In the genomic region with DNA sequence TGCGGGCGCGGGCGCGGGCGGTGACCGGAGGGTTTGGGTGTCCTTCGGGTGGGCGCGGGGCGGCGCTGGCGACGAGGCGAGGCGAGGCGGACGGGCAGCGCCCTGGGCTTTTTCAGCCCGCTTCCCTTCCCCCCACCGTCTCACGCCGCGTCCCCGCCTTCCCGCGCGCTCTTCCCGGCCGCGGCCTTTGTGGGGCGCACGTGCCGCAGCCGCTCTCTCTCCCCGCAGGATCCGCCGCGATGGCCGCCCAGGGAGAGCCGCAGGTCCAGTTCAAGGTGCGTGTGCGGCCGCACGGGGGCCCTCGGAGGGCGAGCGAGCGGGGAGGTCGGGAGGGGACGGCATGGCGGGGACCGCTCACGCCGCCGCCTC, we compare ENCODE assay signal across 8 mouse cellular contexts. TPM values are rescaled to one million over a fixed set of nuclear protein-coding genes. Genes with fewer than 3 reads are reported as not detected.
DNase-seq lines count a peak whose midpoint lies in the region; ATAC-seq and TF ChIP-seq lines count a peak whose summit lies in the region.

No protein-coding gene starts in this region.

- ATAC-seq in heart, embryonic 16.5 days (replicated peaks; ENCODE audit: extremely low read depth, insufficient read depth, low FRiP score) = peak; percentile 69
- peak; percentile 72 for ATAC-seq in Patski
- ATAC-seq in forebrain, postnatal 0 days = peak; percentile 81

- no peak for DNase-seq in heart, adult 11 months
- DNase-seq in Patski (ENCODE audit: low read depth, low spot score) = no peak
- peak; percentile 90 for DNase-seq in forebrain, postnatal 0 days
- no peak for DNase-seq in T-cell, adult 2 months (ENCODE audit: low spot score)
- DNase-seq in gastrocnemius, postnatal 14 days = no peak
- no peak for DNase-seq in layer of hippocampus, postnatal 25 days (ENCODE audit: extremely low spot score in 1 of 2, low spot score in 1 of 2)

- CTCF ChIA-PET in Patski (lab: Charles Lee) = no interaction called here

- intact Hi-C loops in gastrocnemius, postnatal 14 days (cut with DNase I; ENCODE audit: low total_unique reads) = no loop called here

- H3K9ac ChIP-seq in heart, embryonic 16.5 days (ENCODE audit: low read length) = peak overlapping the region; percentile 93
- H3K9ac ChIP-seq in forebrain, postnatal 0 days = peak overlapping the region; percentile 82

- peak overlapping the region; percentile 77 for H3K4me3 ChIP-seq in heart, embryonic 16.5 days (ENCODE audit: low read length)
- H3K4me3 ChIP-seq in forebrain, postnatal 0 days (ENCODE audit: low read depth, low read length) = peak overlapping the region; percentile 66
- H3K4me3 ChIP-seq in macrophage (ENCODE audit: inconsistent target) = peak overlapping the region; percentile 60

- peak overlapping the region; percentile 97 for H3K27ac ChIP-seq in heart, embryonic 16.5 days (ENCODE audit: low read length)
- H3K27ac ChIP-seq in forebrain, postnatal 0 days (ENCODE audit: low read depth, low read length) = peak overlapping the region; percentile 98
- H3K27ac ChIP-seq in macrophage = peak overlapping the region; percentile 57; the same call in 1 of the 2 replicates

- H3K36me3 ChIP-seq in heart, embryonic 16.5 days (ENCODE audit: control insufficient read depth, insufficient read depth) = peaks cover 7% of the 10 kb centered on the region; the same call in 1 of the 2 replicates
- peaks cover 20% of the 10 kb centered on the region for H3K36me3 ChIP-seq in forebrain, postnatal 0 days (ENCODE audit: insufficient read depth)
- H3K36me3 ChIP-seq in macrophage (ENCODE audit: inconsistent target) = peaks cover 4% of the 10 kb centered on the region; the same call in 1 of the 2 replicates

- H3K79me2 ChIP-seq in macrophage (ENCODE audit: inconsistent target) = peaks cover 21% of the 10 kb centered on the region

- WGBS in heart, embryonic 16.5 days = under 1% methylated on average over 41 of the region's 56 CpGs
- 2% methylated on average over 43 of the region's 56 CpGs for WGBS in forebrain, postnatal 0 days
- WGBS in macrophage (ENCODE audit: missing documents) = 2% methylated on average over 56 of the region's 56 CpGs

- no peaks in the 10 kb centered on the region for H3K9me3 ChIP-seq in heart, embryonic 16.5 days (replicated peaks; ENCODE audit: control insufficient read depth, low read length)
- no peaks in the 10 kb centered on the region for H3K9me3 ChIP-seq in forebrain, postnatal 0 days (ENCODE audit: low read length)

- H3K4me1 ChIP-seq in heart, embryonic 16.5 days (ENCODE audit: control insufficient read depth, insufficient read depth, low read length) = peaks cover 14% of the 10 kb centered on the region
- H3K4me1 ChIP-seq in forebrain, postnatal 0 days (ENCODE audit: insufficient read depth) = peaks cover 11% of the 10 kb centered on the region

- H3K4me2 ChIP-seq in heart, embryonic 16.5 days (ENCODE audit: low read depth, low read length) = peak overlapping the region; percentile 93
- H3K4me2 ChIP-seq in forebrain, postnatal 0 days (ENCODE audit: low read depth) = peak overlapping the region; percentile 79

- in situ Hi-C loops in Patski (cut with MboI; ENCODE audit: low pct_unique_long_range_greater_than_20kb) = loop anchor here (25.0 kb wide), 1 partner anchor 1408 kb away; no protein-coding TSS in a partner anchor

- POLR2A ChIA-PET in Patski (lab: Charles Lee) = no interaction called here

- peak; percentile 78 for TF ChIP-seq CTCF in Patski (IDR thresholded peaks at IDR 0.05)
- peak; percentile 57 for TF ChIP-seq CTCF in forebrain, postnatal 0 days (IDR thresholded peaks at IDR 0.05; ENCODE audit: low read depth)

- H3K27me3 ChIP-seq in heart, embryonic 16.5 days (ENCODE audit: control insufficient read depth, insufficient read depth, low read length) = no peaks in the 10 kb centered on the region
- H3K27me3 ChIP-seq in Patski = no peaks in the 10 kb centered on the region
- no peaks in the 10 kb centered on the region for H3K27me3 ChIP-seq in forebrain, postnatal 0 days (ENCODE audit: insufficient read depth, low read length)

RNA-seq across cellular contexts. Expression of gene Ran, which starts 0.4 kb away (rescaled TPM):
- polyA plus RNA-seq in heart, embryonic 16.5 days (2015; fragmentation: Nextera tagmentation; extraction: Ambion mirVana) = 327 and 358 TPM in 2 replicates
- polyA plus RNA-seq in Patski (2021) (609 TPM), macrophage (2018) (57.8 to 345 TPM (median 123 TPM) in 3 replicates)
- total RNA-seq in forebrain, postnatal 0 days (2014; rRNA removed) = 258 and 312 TPM in 2 replicates
- polyA plus RNA-seq in forebrain, postnatal 0 days (2015; fragmentation: Nextera tagmentation; extraction: Ambion mirVana) = 330 and 336 TPM in 2 replicates
- 100 to 1,000 TPM in 1 of 26 experiments, 10 to 100 TPM in 23, 1 to 10 TPM in 2; 6.6 to 236 (median 19.2) TPM for total RNA-seq in macrophage (2018; cell fraction: chromatin; rRNA removed)
- 100 to 1,000 TPM in 10 of 26 experiments, 10 to 100 TPM in 16; 70.3 to 139 (median 95.6) TPM for total RNA-seq in macrophage (2018; cell fraction: cytosol; rRNA removed)
- 10 to 100 TPM; 19.2 to 73.2 (median 35.2) TPM for total RNA-seq in macrophage (2018; cell fraction: nucleus; rRNA removed)
- 10 to 100 TPM; 75.3 to 78.2 TPM for total RNA-seq in gastrocnemius, postnatal 14 days (2021)
- total RNA-seq in layer of hippocampus, postnatal 25 days (2021) = 100 to 1,000 TPM; 141 to 171 TPM

RNA-seq across cellular contexts. Expression of gene Stx2, which starts 11.9 kb away (rescaled TPM):
- polyA plus RNA-seq in heart, embryonic 16.5 days (2015; fragmentation: Nextera tagmentation; extraction: Ambion mirVana) = 23.0 and 25.1 TPM in 2 replicates
- polyA plus RNA-seq in Patski (2021) = 62.1 TPM
- 17.4 and 18.5 TPM in 2 replicates for total RNA-seq in forebrain, postnatal 0 days (2014; rRNA removed)
- 9.4 and 12.5 TPM in 2 replicates for polyA plus RNA-seq in forebrain, postnatal 0 days (2015; fragmentation: Nextera tagmentation; extraction: Ambion mirVana)
- total RNA-seq in macrophage (2018; cell fraction: chromatin; rRNA removed) = 100 to 1,000 TPM in 14 of 26 experiments, 10 to 100 TPM in 12; 11.6 to 284 (median 101) TPM
- total RNA-seq in macrophage (2018; cell fraction: cytosol; rRNA removed) = 10 to 100 TPM; 25.0 to 73.9 (median 47.2) TPM
- 100 to 1,000 TPM in 4 of 26 experiments, 10 to 100 TPM in 22; 19.4 to 149 (median 75.9) TPM for total RNA-seq in macrophage (2018; cell fraction: nucleus; rRNA removed)
- polyA plus RNA-seq in macrophage (2018) = 27.3 to 62.9 TPM (median 37.2 TPM) in 3 replicates
- 10 to 100 TPM in 1 of 2 experiments, 1 to 10 TPM in 1; 8.7 to 10.4 TPM for total RNA-seq in gastrocnemius, postnatal 14 days (2021)
- total RNA-seq in layer of hippocampus, postnatal 25 days (2021) = 10 to 100 TPM; 24.0 to 34.7 TPM
